Mouse (Mus musculus): ENCODE results near the gene Xrcc3.

GRCm38 (mm10) chr12:111754710-111755109 is 59.0 kb downstream of the Xrcc3 start:
- TF ChIP-seq CTCF (IDR thresholded peaks at IDR 0.05; ENCODE audit: borderline replicate concordance, extremely low read depth, insufficient read depth, insufficient read length), result no peak
- no peak for TF ChIP-seq POLR2A (IDR thresholded peaks at IDR 0.05; ENCODE audit: borderline replicate concordance, extremely low read depth, insufficient read depth, insufficient read length, poor library complexity, severe bottlenecking)

All from brain, embryonic 14.5 days (tissue).